Mouse (Mus musculus): ENCODE results near the gene Agbl3. TPM values are rescaled to one million over a fixed set of nuclear protein-coding genes. Genes with fewer than 3 reads are reported as not detected.

Gene Agbl3
- polyA plus RNA-seq, 1 experiment: 2.9 TPM

GRCm38 (mm10) chr6:34876835-34877156 lies 96.6 kb downstream of the Agbl3 start:
- Histone ChIP-seq H3K36me3 (ENCODE audit: control insufficient read depth, insufficient read depth, low read length, poor library complexity, severe bottlenecking) (no peaks in the 10 kb centered on the region), H3K27me3 (ENCODE audit: control insufficient read depth, insufficient read depth, low read length, poor library complexity, severe bottlenecking) (no peaks in the 10 kb centered on the region), H3K4me1 (ENCODE audit: control insufficient read depth, insufficient read depth, low read length) (no peaks in the 10 kb centered on the region), H3K4me3 (ENCODE audit: low read depth, low read length) (no peak overlapping the region), H3K9ac (ENCODE audit: low read depth, poor library complexity, severe bottlenecking) (no peak overlapping the region), H3K9me3 (replicated peaks; ENCODE audit: control insufficient read depth, insufficient read depth, low read length, poor library complexity, severe bottlenecking) (no peaks in the 10 kb centered on the region), H3K27ac (ENCODE audit: insufficient read depth, low read length) (no peak overlapping the region)
- no peak for TF ChIP-seq CTCF (IDR thresholded peaks at IDR 0.05; ENCODE audit: low read depth, low read length)
- TF ChIP-seq EP300 (IDR thresholded peaks at IDR 0.05; ENCODE audit: insufficient read depth, low read depth, low read length): no peak
- no peak for TF ChIP-seq POLR2A (IDR thresholded peaks at IDR 0.05; ENCODE audit: insufficient read depth, low read length)

DNA sequence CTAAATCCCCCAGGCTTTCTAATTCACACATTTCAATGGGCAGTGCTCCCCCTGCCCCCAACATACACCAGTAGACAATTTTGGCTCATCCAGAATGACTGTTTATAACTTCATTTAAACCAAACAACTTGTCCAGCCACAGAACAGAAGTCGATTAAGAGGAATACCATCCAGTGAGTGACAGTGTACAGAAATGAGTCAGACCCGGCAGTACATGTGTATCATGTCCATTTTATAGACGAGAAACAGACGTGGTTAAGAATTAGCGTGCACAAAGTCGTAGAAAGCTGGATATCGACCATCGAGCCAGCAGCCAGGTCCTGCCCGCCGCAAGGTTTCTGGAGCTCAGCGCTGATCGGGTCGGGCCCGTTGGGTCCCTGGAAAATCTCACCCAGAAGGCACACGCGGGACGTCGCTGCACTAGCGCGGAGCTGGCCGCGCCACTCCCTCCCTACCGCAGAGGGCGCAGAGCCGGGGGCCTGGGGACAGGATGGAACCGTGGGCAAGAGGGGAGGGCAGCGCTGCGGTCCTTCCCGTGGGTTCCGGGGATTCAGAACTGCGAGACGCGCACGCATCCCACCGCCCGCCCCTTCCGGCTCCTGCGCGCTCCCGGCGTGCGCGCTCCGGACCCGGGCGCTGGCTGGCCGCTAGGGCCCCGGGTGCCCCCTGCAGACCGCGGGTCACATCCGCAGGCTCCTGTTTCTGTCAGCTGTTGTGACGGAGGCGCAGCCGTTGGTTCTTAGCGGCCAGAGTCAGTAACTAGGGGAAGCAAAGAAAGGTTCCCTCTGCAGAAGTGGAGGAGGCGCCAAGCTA lies 97.5 kb downstream of the Agbl3 start, which contains the start of gene Cyren:
Gene Cyren (minus strand): TSS at position 552 of the 813 bp plus-strand sequence.
- Histone ChIP-seq H3K4me1 (ENCODE audit: control insufficient read depth, insufficient read depth, low read length) (no peaks in the 10 kb centered on the region), H3K9ac (ENCODE audit: low read depth, poor library complexity, severe bottlenecking) (peak within 1 kb of the TSS; percentile 73), H3K4me3 (ENCODE audit: low read depth, low read length) (peak within 1 kb of the TSS; percentile 93), H3K9me3 (replicated peaks; ENCODE audit: control insufficient read depth, insufficient read depth, low read length, poor library complexity, severe bottlenecking) (no peaks in the 10 kb centered on the region), H3K27ac (ENCODE audit: insufficient read depth, low read length) (no peak within 1 kb of the TSS), H3K36me3 (ENCODE audit: control insufficient read depth, insufficient read depth, low read length, poor library complexity, severe bottlenecking) (no peaks in the 10 kb centered on the region), H3K27me3 (ENCODE audit: control insufficient read depth, insufficient read depth, low read length, poor library complexity, severe bottlenecking) (no peaks in the 10 kb centered on the region)
- TF ChIP-seq EP300 (IDR thresholded peaks at IDR 0.05; ENCODE audit: insufficient read depth, low read depth, low read length) (0 out of 2 replicates have a peak, but pooled peaks have one; percentile 13), POLR2A (IDR thresholded peaks at IDR 0.05; ENCODE audit: insufficient read depth, low read length) (no peak), CTCF (IDR thresholded peaks at IDR 0.05; ENCODE audit: low read depth, low read length) (peak; percentile 31)

DNA sequence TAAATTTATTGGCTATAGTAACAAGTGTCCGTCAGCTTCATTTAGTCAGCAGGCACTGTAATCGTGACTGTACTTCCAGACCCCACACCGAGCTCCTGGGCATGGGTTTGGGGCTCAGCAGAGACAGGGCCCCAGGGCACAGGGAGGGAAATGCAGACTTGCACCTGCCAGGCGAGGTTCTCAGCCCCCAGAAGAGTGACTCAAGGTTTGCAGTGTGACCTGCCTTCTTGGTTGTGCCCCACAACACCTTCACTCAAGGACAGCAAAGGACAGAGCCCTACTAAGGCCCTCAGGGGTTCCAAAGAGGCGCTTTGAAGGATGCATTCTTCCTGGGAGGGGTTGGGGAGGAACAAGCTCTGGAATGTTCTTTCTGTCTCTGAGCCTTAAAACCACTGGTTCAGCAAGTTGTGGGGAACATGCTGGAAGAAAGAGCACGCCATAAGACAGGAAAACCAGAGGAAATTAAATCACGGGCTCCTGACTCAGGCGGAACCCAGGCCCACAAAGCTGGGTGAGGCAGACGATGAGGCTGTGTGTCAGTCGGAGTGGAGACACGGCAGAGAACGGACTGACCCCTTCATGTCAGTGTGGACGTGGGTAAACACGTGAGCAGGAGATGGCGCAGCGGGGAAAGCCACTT lies 99.0 kb downstream of the Agbl3 start:
- TF ChIP-seq EP300 (IDR thresholded peaks at IDR 0.05; ENCODE audit: insufficient read depth, low read depth, low read length) (no peak), CTCF (IDR thresholded peaks at IDR 0.05; ENCODE audit: low read depth, low read length) (no peak), POLR2A (IDR thresholded peaks at IDR 0.05; ENCODE audit: insufficient read depth, low read length) (no peak)
- Histone ChIP-seq H3K4me1 (ENCODE audit: control insufficient read depth, insufficient read depth, low read length) (no peaks in the 10 kb centered on the region), H3K9me3 (replicated peaks; ENCODE audit: control insufficient read depth, insufficient read depth, low read length, poor library complexity, severe bottlenecking) (no peaks in the 10 kb centered on the region), H3K27me3 (ENCODE audit: control insufficient read depth, insufficient read depth, low read length, poor library complexity, severe bottlenecking) (no peaks in the 10 kb centered on the region), H3K4me3 (ENCODE audit: low read depth, low read length) (no peak overlapping the region), H3K36me3 (ENCODE audit: control insufficient read depth, insufficient read depth, low read length, poor library complexity, severe bottlenecking) (no peaks in the 10 kb centered on the region), H3K27ac (ENCODE audit: insufficient read depth, low read length) (no peak overlapping the region), H3K9ac (ENCODE audit: low read depth, poor library complexity, severe bottlenecking) (no peak overlapping the region)

GRCm38 (mm10) chr6:34879911-34880475 lies 99.8 kb downstream of the Agbl3 start:
- Histone ChIP-seq H3K27ac (ENCODE audit: insufficient read depth, low read length) (no peak overlapping the region), H3K4me3 (ENCODE audit: low read depth, low read length) (no peak overlapping the region), H3K36me3 (ENCODE audit: control insufficient read depth, insufficient read depth, low read length, poor library complexity, severe bottlenecking) (no peaks in the 10 kb centered on the region), H3K4me1 (ENCODE audit: control insufficient read depth, insufficient read depth, low read length) (no peaks in the 10 kb centered on the region), H3K9me3 (replicated peaks; ENCODE audit: control insufficient read depth, insufficient read depth, low read length, poor library complexity, severe bottlenecking) (no peaks in the 10 kb centered on the region), H3K9ac (ENCODE audit: low read depth, poor library complexity, severe bottlenecking) (no peak overlapping the region), H3K27me3 (ENCODE audit: control insufficient read depth, insufficient read depth, low read length, poor library complexity, severe bottlenecking) (no peaks in the 10 kb centered on the region)
- TF ChIP-seq CTCF (IDR thresholded peaks at IDR 0.05; ENCODE audit: low read depth, low read length): peak; percentile 32
- TF ChIP-seq EP300 (IDR thresholded peaks at IDR 0.05; ENCODE audit: insufficient read depth, low read depth, low read length): no peak

GRCm38 (mm10) chr6:34884724-34885123 lies 104.5 kb downstream of the Agbl3 start:
- no peak for TF ChIP-seq CTCF (IDR thresholded peaks at IDR 0.05; ENCODE audit: low read depth, low read length)
- no peak for TF ChIP-seq POLR2A (IDR thresholded peaks at IDR 0.05; ENCODE audit: insufficient read depth, low read length)
- TF ChIP-seq EP300 (IDR thresholded peaks at IDR 0.05; ENCODE audit: insufficient read depth, low read depth, low read length): no peak
- H3K27ac ChIP-seq (ENCODE audit: insufficient read depth, low read length): no peak overlapping the region
- H3K9me3 ChIP-seq (replicated peaks; ENCODE audit: control insufficient read depth, insufficient read depth, low read length, poor library complexity, severe bottlenecking): no peaks in the 10 kb centered on the region
- no peaks in the 10 kb centered on the region for H3K4me1 ChIP-seq (ENCODE audit: control insufficient read depth, insufficient read depth, low read length)
- H3K36me3 ChIP-seq (ENCODE audit: control insufficient read depth, insufficient read depth, low read length, poor library complexity, severe bottlenecking): peaks cover 7% of the 10 kb centered on the region
- H3K9ac ChIP-seq (ENCODE audit: low read depth, poor library complexity, severe bottlenecking): no peak overlapping the region
- no peaks in the 10 kb centered on the region for H3K27me3 ChIP-seq (ENCODE audit: control insufficient read depth, insufficient read depth, low read length, poor library complexity, severe bottlenecking)
- no peak overlapping the region for H3K4me3 ChIP-seq (ENCODE audit: low read depth, low read length)

All from ES-Bruce4 (cell line).